Mouse (Mus musculus): ENCODE measurements around the gene Rln3. TPM values are rescaled to one million over a fixed set of nuclear protein-coding genes. Genes with fewer than 3 reads are reported as not detected.

The Rln3 gene
- polyA plus RNA-seq, 1 experiment from 2014 or later, result 0.67 TPM

GRCm38 (mm10) chr8:83996567-83997505 is 48.0 kb downstream of the Rln3 start:
- peak overlapping the region; percentile 95 for H3K27ac ChIP-seq
- peaks cover 63% of the 10 kb centered on the region for H3K36me3 ChIP-seq
- H3K4me1 ChIP-seq, result peaks cover 34% of the 10 kb centered on the region
- H3K27me3 ChIP-seq (ENCODE audit: insufficient read depth, poor library complexity, severe bottlenecking), result peaks cover 27% of the 10 kb centered on the region
- H3K4me3 ChIP-seq, result peak overlapping the region; percentile 82
- under 1% methylated on average over 50 of the region's 103 CpGs for WGBS
- H3K9me3 ChIP-seq, result no peaks in the 10 kb centered on the region
- DNase-seq (ENCODE audit: low spot score), result peak; percentile 94

GRCm38 (mm10) chr8:83995973-83996372 is 48.8 kb downstream of the Rln3 start:
- DNase-seq (ENCODE audit: low spot score), result no peak
- peaks cover 19% of the 10 kb centered on the region for H3K27me3 ChIP-seq (ENCODE audit: insufficient read depth, poor library complexity, severe bottlenecking)
- peak overlapping the region; percentile 95; the same call in 1 of the 2 replicates for H3K27ac ChIP-seq
- peak overlapping the region; percentile 82 for H3K4me3 ChIP-seq
- no peaks in the 10 kb centered on the region for H3K9me3 ChIP-seq
- peaks cover 63% of the 10 kb centered on the region for H3K36me3 ChIP-seq
- H3K4me1 ChIP-seq, result peaks cover 27% of the 10 kb centered on the region
- 17% methylated on average over 12 of the region's 12 CpGs for WGBS

- H3K36me3 ChIP-seq, result peaks cover 63% of the 10 kb centered on the region
- 68% methylated on average over 3 of the region's 3 CpGs for WGBS
- DNase-seq (ENCODE audit: low spot score), result no peak
- H3K27ac ChIP-seq, result no peak overlapping the region
- peaks cover 17% of the 10 kb centered on the region for H3K4me1 ChIP-seq
- no peak overlapping the region for H3K4me3 ChIP-seq
- no peaks in the 10 kb centered on the region; the same call in 1 of the 2 replicates for H3K27me3 ChIP-seq (ENCODE audit: insufficient read depth, poor library complexity, severe bottlenecking)
- H3K9me3 ChIP-seq, result no peaks in the 10 kb centered on the region
Observed at GRCm38 (mm10) chr8:83994030-83994429, 50.8 kb downstream of the Rln3 start.

MicroRNAs encoded within 50 kb of the gene (microRNA counts, 519-probe panel; counts per million panel counts)
- microRNA mmu-miR-1199, result not detected
- microRNA mmu-miR-709, result 2,571 counts per million, percentile 6 among the panel's probes with 10 or more counts

Small RNAs within 50 kb of the gene (microRNA-seq; reads per million reads assigned to microRNA genes)
- gene Mir1199, result 3.8 reads per million, percentile 10 among the genes with 10 or more reads in this experiment
- gene Mir709, result not detected
- gene Mir8111, result 4.3 reads per million, percentile 12 among the genes with 10 or more reads in this experiment

Other genes with a start within 250 kb of the Rln3 start
- 8.5 and 12.0 TPM in 2 replicates for gene Adgrl1, start 144.9 kb downstream of the Rln3 start, polyA plus RNA-seq (2016; fragmentation: Nextera tagmentation; extraction: Ambion mirVana)
- gene Gm10644, start 89.8 kb downstream of the Rln3 start, polyA plus RNA-seq (2016; fragmentation: Nextera tagmentation; extraction: Ambion mirVana), result 0.41 and 0.86 TPM in 2 replicates
- gene Asf1b, start 89.5 kb downstream of the Rln3 start, polyA plus RNA-seq (2016; fragmentation: Nextera tagmentation; extraction: Ambion mirVana), result 71.5 and 80.8 TPM in 2 replicates
- 157 and 160 TPM in 2 replicates for gene Prkaca, start 72.0 kb downstream of the Rln3 start, polyA plus RNA-seq (2016; fragmentation: Nextera tagmentation; extraction: Ambion mirVana)
- 5.0 and 10.7 TPM in 2 replicates for gene Samd1, start 47.3 kb downstream of the Rln3 start, polyA plus RNA-seq (2016; fragmentation: Nextera tagmentation; extraction: Ambion mirVana)
- gene 1700067K01Rik, start 43.5 kb downstream of the Rln3 start, polyA plus RNA-seq (2016; fragmentation: Nextera tagmentation; extraction: Ambion mirVana), result 0.27 and 0.95 TPM in 2 replicates
- 0.30 and 0.80 TPM in 2 replicates for gene 2210011C24Rik, start 32.8 kb downstream of the Rln3 start, polyA plus RNA-seq (2016; fragmentation: Nextera tagmentation; extraction: Ambion mirVana)
- 4.9 and 7.4 TPM in 2 replicates for gene Palm3, start 23.5 kb downstream of the Rln3 start, polyA plus RNA-seq (2016; fragmentation: Nextera tagmentation; extraction: Ambion mirVana)
- gene Il27ra, start 2.4 kb downstream of the Rln3 start, polyA plus RNA-seq (2016; fragmentation: Nextera tagmentation; extraction: Ambion mirVana), result 1.4 and 2.6 TPM in 2 replicates
- gene Gm10643, start 20.1 kb upstream of the Rln3 start, polyA plus RNA-seq (2016; fragmentation: Nextera tagmentation; extraction: Ambion mirVana), result 1.0 and 1.4 TPM in 2 replicates
- 6.5 and 7.3 TPM in 2 replicates for gene Rfx1, start 21.8 kb upstream of the Rln3 start, polyA plus RNA-seq (2016; fragmentation: Nextera tagmentation; extraction: Ambion mirVana)
- 10.4 and 14.2 TPM in 2 replicates for gene Dcaf15, start 59.8 kb upstream of the Rln3 start, polyA plus RNA-seq (2016; fragmentation: Nextera tagmentation; extraction: Ambion mirVana)
- gene Podnl1, start 81.0 kb upstream of the Rln3 start, polyA plus RNA-seq (2016; fragmentation: Nextera tagmentation; extraction: Ambion mirVana), result 0.05 and 0.10 TPM in 2 replicates
- 19.5 and 19.7 TPM in 2 replicates for gene Cc2d1a, start 102.9 kb upstream of the Rln3 start, polyA plus RNA-seq (2016; fragmentation: Nextera tagmentation; extraction: Ambion mirVana)
- gene 4930432K21Rik, start 103.0 kb upstream of the Rln3 start, polyA plus RNA-seq (2016; fragmentation: Nextera tagmentation; extraction: Ambion mirVana), result 0.79 and 1.5 TPM in 2 replicates
- gene Nanos3, start 140.2 kb upstream of the Rln3 start, polyA plus RNA-seq (2016; fragmentation: Nextera tagmentation; extraction: Ambion mirVana), result 1.2 and 2.3 TPM in 2 replicates
- gene Zswim4, start 192.1 kb upstream of the Rln3 start, polyA plus RNA-seq (2016; fragmentation: Nextera tagmentation; extraction: Ambion mirVana), result 14.4 and 17.5 TPM in 2 replicates
- gene D8Ertd738e, start 204.7 kb upstream of the Rln3 start, polyA plus RNA-seq (2016; fragmentation: Nextera tagmentation; extraction: Ambion mirVana), result 353 and 374 TPM in 2 replicates
- gene Mri1, start 212.3 kb upstream of the Rln3 start, polyA plus RNA-seq (2016; fragmentation: Nextera tagmentation; extraction: Ambion mirVana), result 60.5 and 74.9 TPM in 2 replicates
- gene Ccdc130, start 225.4 kb upstream of the Rln3 start, polyA plus RNA-seq (2016; fragmentation: Nextera tagmentation; extraction: Ambion mirVana), result 18.8 and 20.8 TPM in 2 replicates

All from heart, embryonic 10.5 days (tissue).